Mouse (Mus musculus) megakaryocyte-erythroid progenitor cell, adult 5 weeks (primary cell): ENCODE measurements around the gene Ugt2b36. TPM values are rescaled to one million over a fixed set of nuclear protein-coding genes. Genes with fewer than 3 reads are reported as not detected.

Source experiments
- polyA plus RNA-seq: library from polyadenylated mRNA; stranded (reverse); fragments of >175 nt; gene quantifications from 2 replicates; pipeline ENCODE4 v1.2.3, GENCODE M21; 2012

The Ugt2b36 gene
- not detected in 2 replicates for polyA plus RNA-seq

DNA sequence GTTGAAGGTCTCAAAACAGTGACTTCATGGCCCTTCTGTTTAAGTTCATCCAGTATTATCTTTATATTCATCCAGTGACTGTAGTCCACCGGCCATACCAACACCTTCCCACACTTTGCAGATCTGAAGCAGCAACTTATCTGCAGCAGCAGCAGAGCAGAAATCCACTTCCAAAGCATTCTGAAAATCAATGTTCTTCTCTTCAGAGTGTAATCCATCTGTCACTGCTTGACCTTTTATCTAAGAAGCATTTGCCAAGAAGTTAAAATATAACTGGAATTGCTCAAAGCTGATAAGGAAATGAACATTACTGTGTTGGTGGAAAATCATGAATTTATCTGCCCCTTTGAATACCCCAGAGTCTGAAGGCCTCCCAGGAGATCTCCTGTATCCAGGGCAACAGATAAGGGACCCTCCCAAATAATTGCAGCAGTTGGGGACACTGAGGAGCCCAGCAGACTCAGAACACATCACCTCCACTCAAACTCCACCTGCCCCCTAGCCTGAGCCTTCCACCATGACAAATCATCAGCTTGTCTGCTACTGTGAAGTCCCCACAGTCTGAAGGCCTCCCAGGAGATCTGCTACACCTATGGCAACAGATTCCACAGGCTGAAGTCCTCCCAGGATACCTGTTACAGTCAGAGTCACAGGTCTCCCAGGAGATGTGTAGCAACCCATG, at the start of gene Ugt2b36:
TSS of gene Ugt2b36 (minus strand) at position 210 of the 682 bp plus-strand sequence.

DNA sequence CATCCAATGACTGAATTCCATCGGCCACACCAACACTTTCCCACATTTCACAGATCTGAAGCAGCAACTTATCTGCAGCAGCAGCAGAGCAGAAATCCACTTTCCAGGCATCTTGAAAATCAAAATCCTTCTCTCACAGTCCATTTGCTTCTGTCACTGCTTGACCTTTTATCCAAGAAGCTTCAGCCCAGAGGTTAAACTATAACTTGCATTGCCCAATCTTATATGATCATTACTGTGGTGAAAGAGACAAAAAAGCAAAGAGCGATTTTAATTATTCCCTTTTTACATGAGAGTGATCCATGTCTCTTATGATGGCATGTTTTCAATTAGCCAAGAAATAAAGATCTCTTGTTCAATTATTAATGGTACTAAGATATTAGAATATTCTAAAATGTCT, 47.8 kb upstream of the Ugt2b36 start, which contains the start of gene Ugt2b5:
TSS of gene Ugt2b5 (minus strand) at position 123 of the 400 bp plus-strand sequence.

Other genes starting within 250 kb of the Ugt2b36 start
- gene Ugt2b34, start 185.6 kb downstream of the Ugt2b36 start, polyA plus RNA-seq = not detected in 2 replicates
- gene Ugt2b1, start 166.0 kb downstream of the Ugt2b36 start, polyA plus RNA-seq = 0.02 TPM in 1 of 2 replicates, not detected in the other
- gene Ugt2b35, start 91.7 kb downstream of the Ugt2b36 start, polyA plus RNA-seq = not detected in 2 replicates
- not detected in 2 replicates for gene Ugt2b5, start 47.8 kb upstream of the Ugt2b36 start, polyA plus RNA-seq
- gene Ugt2b37, start 162.2 kb upstream of the Ugt2b36 start, polyA plus RNA-seq = not detected in 2 replicates
- gene Ugt2a3, start 244.6 kb upstream of the Ugt2b36 start, polyA plus RNA-seq = not detected in 2 replicates